Mouse (Mus musculus) brain, embryonic 14.5 days (tissue): ENCODE measurements around the gene Cdh18.

Experiments used
- CTCF ChIP-seq: fragments of 200-500 bp; IDR thresholded peaks from 2 replicates; pipeline ENCODE4 v1.5.1; 2012; ENCODE audit warnings: inconsistent platforms, mild to moderate bottlenecking, moderate library complexity, borderline replicate concordance; ENCODE audit not compliant: insufficient read depth, insufficient read length; ENCODE audit errors: extremely low read depth
- POLR2A ChIP-seq: fragments of 200-500 bp; IDR thresholded peaks from 2 replicates; pipeline ENCODE4 v1.6.1; 2012; ENCODE audit warnings: mild to moderate bottlenecking, inconsistent platforms, borderline replicate concordance; ENCODE audit not compliant: poor library complexity, insufficient read depth, insufficient read length, severe bottlenecking; ENCODE audit errors: extremely low read depth

DNA sequence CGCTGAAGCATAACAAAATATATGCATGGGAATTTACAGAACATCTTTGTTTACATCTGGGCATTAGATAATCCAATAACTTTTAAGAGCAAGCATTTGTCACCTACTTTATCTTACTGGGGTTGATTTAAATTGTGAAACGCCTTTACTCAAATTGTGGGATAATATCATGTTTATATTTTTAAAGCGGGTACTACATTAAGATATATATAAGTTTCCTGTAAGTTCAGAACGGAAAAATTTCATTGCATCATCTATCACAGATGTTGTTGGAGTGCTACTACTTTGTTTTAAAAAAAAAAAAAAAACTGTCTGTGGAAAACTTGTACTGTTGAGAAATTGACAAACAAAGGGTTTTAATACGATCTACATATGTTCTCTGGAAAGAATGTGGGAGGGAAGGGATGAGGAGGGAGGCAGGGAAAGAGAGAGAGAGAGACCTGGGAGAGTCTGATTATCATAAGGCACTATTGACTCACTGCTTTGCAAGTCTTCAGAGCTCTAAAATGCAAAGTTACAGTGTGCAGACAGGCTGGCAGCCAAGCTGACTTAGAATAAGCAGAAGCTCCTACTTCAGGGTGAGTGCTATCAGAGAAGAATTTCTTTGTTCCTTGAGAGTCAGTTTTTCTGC lies 867.7 kb downstream of the Cdh18 start:
- TF ChIP-seq POLR2A (no peak), CTCF (no peak)
